Mouse (Mus musculus) neural tube, embryonic 10.5 days (tissue): ENCODE results near the gene Stx3.

Source experiments
- DNase-seq: peaks from one replicate; pipeline ENCODE4 v3.0.0-alpha.2; 2017; ENCODE audit warnings: low spot score; ENCODE audit errors: extremely low spot score

The Stx3 gene

GRCm38 (mm10) chr19:11819143-11819700, at the start of gene Stx3:
Gene Stx3 (minus strand): TSS chr19:11819403.
- DNase-seq, result peak; percentile 47

GRCm38 (mm10) chr19:11867837-11868236, 48.6 kb upstream of the Stx3 start:
- no peak for DNase-seq

GRCm38 (mm10) chr19:11860966-11861365, 41.8 kb upstream of the Stx3 start, which contains the start of gene Olfr1418:
Gene Olfr1418 (minus strand): TSS chr19:11861066.
- no peak for DNase-seq

GRCm38 (mm10) chr19:11856506-11856905, 37.3 kb upstream of the Stx3 start:
- no peak for DNase-seq

- no peak for DNase-seq
Measured at GRCm38 (mm10) chr19:11854821-11855220, 35.6 kb upstream of the Stx3 start.

- DNase-seq, result no peak
Measured at GRCm38 (mm10) chr19:11852652-11853051, 33.4 kb upstream of the Stx3 start.

- DNase-seq, result no peak
Measured at GRCm38 (mm10) chr19:11846333-11846732, 27.1 kb upstream of the Stx3 start.

- no peak for DNase-seq
Measured at GRCm38 (mm10) chr19:11839119-11839518, 19.9 kb upstream of the Stx3 start, which contains the start of gene Olfr1417. Gene Olfr1417 (minus strand): TSS chr19:11839219.

- DNase-seq, result no peak
Measured at GRCm38 (mm10) chr19:11823346-11824065, 4.3 kb upstream of the Stx3 start.

- DNase-seq, result no peak
Measured at GRCm38 (mm10) chr19:11820211-11820610, 1.0 kb upstream of the Stx3 start.

- DNase-seq, result peak; percentile 88
Measured at GRCm38 (mm10) chr19:11819800-11820199, 597 bp upstream of the Stx3 start.

GRCm38 (mm10) chr19:11818199-11819142, 732 bp downstream of the Stx3 start:
- DNase-seq, result peak; percentile 56

GRCm38 (mm10) chr19:11817586-11817985, 1.6 kb downstream of the Stx3 start:
- DNase-seq, result peak; percentile 24

- no peak for DNase-seq
Measured at GRCm38 (mm10) chr19:11816706-11817105, 2.5 kb downstream of the Stx3 start.

- DNase-seq, result no peak
Measured at GRCm38 (mm10) chr19:11814742-11815333, 4.4 kb downstream of the Stx3 start.

- DNase-seq, result no peak
Measured at GRCm38 (mm10) chr19:11813649-11814048, 5.6 kb downstream of the Stx3 start.

- no peak for DNase-seq
Measured at GRCm38 (mm10) chr19:11813136-11813535, 6.1 kb downstream of the Stx3 start.

GRCm38 (mm10) chr19:11811688-11812365, 7.4 kb downstream of the Stx3 start:
- no peak for DNase-seq

GRCm38 (mm10) chr19:11810856-11811255, 8.3 kb downstream of the Stx3 start:
- DNase-seq, result no peak

GRCm38 (mm10) chr19:11810003-11810758, 9.0 kb downstream of the Stx3 start:
- no peak for DNase-seq
